Mouse (Mus musculus): Measurements from ENCODE around the gene Hk1.

Gene Hk1

GRCm38 (mm10) chr10:62220732-62221514 is 158.8 kb downstream of the Hk1 start:
- no peak for DNase-seq (ENCODE audit: low spot score)
